Mouse (Mus musculus): ENCODE measurements around the gene Robo1.
A peak's percentile ranks its signal among the peaks of the same experiment; 100 is the strongest.

Gene Robo1

GRCm38 (mm10) chr16:72990376-72991167 lies 682.5 kb downstream of the Robo1 start:
- DNase-seq (ENCODE audit: extremely low spot score, low read depth, low spot score) = no peak

DNA sequence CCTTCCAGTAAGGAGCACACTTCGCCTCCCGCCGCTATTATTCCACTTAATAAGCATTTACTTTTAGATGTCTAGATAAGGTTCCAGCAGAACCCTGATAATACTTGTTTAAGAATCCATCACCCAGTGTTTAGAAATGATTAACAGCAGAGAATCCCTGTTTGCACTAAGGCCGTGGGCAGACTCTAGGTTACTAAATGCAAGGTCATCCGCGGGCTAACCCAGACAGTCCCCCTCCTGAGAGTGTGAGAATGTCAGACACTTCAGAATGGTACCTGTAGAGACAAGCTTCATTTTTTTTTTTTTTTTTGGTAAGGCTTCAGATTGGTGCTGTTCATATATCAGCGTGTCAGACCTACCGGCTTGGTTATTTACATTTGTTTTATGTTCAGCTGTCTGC lies 685.1 kb downstream of the Robo1 start:
- DNase-seq (ENCODE audit: extremely low spot score, low read depth, low spot score) = no peak

GRCm38 (mm10) chr16:72993594-72993993 lies 685.5 kb downstream of the Robo1 start:
- no peak for DNase-seq (ENCODE audit: extremely low spot score, low read depth, low spot score)

DNA sequence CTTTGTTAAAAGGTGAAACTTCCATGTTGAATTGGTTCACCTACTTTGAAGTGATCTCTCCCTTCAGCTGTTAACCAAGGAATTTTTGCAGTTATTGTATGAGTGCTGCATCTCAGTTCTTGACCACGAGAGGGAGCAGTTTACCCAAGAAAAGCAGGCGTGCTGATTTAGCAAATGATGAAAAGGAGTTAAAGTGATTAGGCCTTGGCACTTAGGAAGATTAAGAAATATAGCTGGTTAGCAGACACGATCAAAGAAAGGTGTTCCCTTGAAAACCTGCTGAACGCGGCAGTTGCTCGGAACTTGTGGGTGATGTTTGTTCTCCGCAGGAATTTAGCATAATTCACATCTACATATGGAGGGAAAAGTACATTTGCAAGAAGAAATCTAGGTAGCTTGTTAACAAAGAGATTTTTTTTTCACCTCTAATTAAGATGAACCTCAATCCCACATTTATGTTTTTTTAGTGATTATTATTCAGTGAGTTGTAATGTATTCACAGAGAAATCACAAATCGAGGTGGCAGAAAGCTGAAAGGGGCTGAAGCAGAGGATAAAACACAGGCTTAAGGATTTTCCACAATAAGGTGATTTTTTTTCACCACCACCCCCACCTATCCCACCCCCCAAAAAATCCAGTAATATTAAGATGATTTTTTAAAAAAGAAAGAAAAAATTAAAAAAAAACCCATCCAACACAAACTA lies 687.3 kb downstream of the Robo1 start:
- DNase-seq (ENCODE audit: extremely low spot score, low read depth, low spot score) = peak; percentile 63

DNA sequence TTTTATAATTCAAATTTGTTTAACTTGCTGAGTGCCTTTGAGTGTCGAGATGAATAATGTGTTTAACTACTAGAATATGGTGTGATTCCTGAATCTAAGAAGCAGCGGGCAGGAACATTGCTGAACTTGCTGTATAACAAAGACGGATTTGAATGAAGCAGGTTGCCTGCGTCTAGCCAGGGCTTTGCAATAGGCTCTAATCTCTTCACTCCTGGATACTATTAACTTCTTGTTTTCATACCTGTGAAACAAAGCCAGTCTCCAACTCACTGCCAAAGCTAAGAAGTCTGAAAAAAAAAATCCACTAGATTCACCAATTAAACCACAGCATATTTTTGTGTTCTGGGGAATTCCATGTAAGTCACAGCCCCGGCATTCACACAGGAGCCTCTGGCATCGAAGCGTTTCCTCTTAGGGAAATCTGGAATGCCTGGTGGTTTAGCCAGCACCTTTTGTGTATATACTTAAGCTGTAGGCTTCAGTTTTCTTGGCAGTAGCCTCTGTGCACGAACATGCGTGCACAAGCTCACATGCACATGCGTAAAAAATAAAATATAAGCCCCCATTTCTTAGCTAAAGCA lies 687.9 kb downstream of the Robo1 start:
- DNase-seq (ENCODE audit: extremely low spot score, low read depth, low spot score) = no peak

DNA sequence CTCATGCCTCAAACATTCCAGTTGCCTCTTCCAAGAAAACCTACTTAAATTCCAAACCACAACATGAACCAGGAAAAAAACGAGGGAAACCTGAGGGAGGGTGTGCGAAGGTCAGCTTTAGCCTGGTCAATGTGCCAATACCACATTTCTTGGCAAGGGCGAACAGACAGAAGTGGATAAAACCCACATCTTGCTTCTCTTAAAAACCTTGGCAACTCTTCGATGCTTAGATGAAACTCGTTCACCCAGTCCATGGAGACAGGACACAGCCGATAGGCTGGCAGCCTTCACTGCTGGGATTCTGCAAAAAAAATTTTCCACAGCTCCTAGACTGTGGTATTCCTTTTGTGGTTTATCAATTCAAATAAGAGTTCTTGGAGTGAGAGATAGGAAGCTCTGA lies 690.6 kb downstream of the Robo1 start:
- DNase-seq (ENCODE audit: extremely low spot score, low read depth, low spot score) = no peak

DNA sequence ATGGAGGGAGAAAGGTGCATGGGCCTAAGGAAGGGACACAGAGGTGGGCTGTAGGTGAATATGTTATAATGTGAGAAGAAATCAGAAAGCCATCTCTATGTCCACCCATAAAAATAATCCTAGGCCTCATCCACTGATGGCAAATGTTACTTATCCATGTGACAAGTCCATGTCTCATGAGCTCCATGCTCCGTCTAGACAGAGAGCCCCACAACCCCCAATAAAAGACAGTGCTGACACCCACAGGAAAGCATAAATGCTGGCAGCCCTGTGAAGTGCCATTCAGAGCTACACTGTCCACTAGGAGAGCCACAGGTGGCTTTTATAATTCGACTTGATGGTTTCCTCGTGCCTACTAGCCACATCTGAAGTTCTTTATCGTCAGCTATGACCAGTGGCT lies 694.6 kb downstream of the Robo1 start:
- DNase-seq (ENCODE audit: extremely low spot score, low read depth, low spot score) = no peak

GRCm38 (mm10) chr16:73004601-73005000 lies 696.5 kb downstream of the Robo1 start:
- DNase-seq (ENCODE audit: extremely low spot score, low read depth, low spot score) = no peak

DNA sequence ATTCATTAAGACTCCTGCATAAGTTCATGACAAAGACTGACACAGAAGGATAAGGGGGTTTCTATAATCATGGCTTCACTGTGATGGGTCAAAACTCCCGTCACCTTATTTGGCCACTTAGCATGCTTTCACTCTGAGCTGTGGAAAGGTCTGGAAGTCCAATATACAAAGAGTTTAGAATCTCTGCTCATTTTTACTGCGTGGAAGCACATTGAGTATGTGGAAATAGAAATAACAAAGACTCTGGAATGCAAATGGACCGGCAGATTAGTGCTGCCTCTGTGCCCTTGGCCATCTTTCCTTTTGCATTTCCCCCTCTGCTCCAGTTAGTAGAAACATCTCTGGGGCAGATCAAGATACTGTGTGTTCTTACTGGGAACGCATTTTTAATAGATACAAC lies 697.7 kb downstream of the Robo1 start:
- DNase-seq (ENCODE audit: extremely low spot score, low read depth, low spot score) = no peak

DNA sequence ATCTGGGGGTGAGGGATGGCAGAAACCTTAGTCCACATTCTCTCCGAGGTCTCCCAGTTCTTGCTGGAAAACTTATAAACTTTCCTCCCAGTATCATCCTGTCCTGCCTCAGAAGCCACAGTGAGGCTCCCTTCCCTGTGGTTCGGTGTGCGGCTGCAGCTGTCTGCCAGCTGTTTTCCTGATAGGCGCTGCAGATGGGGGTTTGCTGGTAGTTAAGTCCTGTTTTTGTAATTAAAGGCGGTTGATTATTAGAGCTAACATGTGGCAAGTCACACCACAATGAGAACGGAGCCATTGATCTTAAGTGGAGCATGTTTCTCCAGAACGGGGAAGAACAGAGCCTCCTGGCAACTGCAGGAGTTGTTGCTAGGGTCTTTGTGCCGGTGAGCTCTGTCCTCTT lies 699.3 kb downstream of the Robo1 start:
- DNase-seq (ENCODE audit: extremely low spot score, low read depth, low spot score) = no peak

- no peak for DNase-seq (ENCODE audit: extremely low spot score, low read depth, low spot score)
Observed at GRCm38 (mm10) chr16:73011313-73011712, 703.2 kb downstream of the Robo1 start.

DNA sequence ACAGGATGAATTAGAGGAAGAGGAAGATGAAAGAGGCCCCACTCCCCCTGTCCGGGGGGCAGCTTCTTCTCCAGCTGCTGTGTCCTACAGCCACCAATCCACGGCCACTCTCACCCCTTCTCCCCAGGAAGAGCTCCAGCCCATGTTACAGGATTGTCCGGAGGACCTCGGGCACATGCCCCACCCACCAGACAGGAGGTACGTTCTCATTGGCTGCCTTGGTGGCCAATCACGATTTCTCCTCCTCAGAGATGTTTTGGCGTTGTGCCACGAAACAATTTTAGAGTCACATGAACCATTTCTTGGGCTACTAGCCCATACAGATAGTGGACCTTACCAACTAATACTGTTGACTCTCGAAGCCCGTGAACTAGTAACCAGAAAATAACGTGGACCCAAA lies 704.8 kb downstream of the Robo1 start:
- no peak for DNase-seq (ENCODE audit: extremely low spot score, low read depth, low spot score)

DNA sequence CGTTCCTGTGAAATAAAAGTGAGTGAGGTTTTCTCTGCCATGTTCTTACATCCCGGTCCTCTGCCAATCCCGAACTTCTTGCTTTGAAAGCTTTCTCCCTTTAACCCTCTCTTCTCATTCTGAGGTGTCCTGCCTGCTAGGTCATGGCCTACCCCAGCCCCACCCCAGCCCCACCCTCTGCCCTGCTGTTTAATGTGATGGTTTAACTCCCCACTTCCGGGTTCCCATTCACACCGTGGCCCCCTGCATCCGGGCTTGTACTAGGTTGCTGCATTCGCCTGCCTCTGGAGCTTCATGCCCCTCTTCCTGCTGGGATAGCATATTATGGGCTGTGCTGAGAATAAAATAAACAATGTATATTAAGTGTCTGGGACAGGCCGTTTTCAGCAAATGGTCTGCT lies 706.4 kb downstream of the Robo1 start:
- DNase-seq (ENCODE audit: extremely low spot score, low read depth, low spot score) = no peak

DNA sequence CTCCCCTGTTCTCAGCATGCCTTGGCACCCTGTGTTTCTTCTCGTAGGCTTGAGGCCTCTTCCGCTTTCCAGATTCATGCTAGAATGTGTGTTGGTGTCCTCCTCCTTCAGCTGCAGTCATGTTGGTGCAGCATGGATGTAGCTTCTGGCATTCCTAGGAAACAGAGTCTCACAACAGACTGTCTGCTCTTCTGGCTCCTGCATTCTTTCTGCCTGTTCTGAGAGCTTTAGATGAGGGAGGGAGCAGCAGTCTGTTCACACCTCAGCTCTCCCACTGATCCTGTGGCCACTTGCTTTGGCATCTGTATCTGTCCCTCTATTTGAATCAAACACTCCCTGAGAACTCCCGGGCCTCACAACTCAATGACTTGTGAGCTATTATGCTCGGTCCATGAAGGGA lies 707.9 kb downstream of the Robo1 start:
- no peak for DNase-seq (ENCODE audit: extremely low spot score, low read depth, low spot score)

DNA sequence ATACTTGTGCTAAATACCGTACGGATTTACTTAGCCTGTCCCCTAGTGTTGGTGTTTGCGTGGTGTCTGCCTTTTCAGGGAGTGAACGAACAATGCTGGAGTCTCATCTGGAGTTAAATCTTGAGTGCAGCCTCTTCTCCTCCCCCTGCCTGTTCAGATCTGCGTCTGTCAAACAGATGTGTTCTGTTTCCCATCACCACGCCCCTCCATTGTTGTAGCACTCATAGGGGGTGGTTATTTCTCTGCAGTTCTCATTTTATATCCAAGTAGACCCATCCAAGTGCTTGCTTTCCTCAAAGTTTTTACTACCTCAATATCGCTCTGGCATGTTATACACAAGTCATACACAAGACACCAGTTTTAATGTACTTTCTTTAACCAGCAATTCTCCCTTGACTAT lies 708.7 kb downstream of the Robo1 start:
- no peak for DNase-seq (ENCODE audit: extremely low spot score, low read depth, low spot score)

- DNase-seq (ENCODE audit: extremely low spot score, low read depth, low spot score) = no peak
Observed at GRCm38 (mm10) chr16:73024326-73024725, 716.2 kb downstream of the Robo1 start.

- DNase-seq (ENCODE audit: extremely low spot score, low read depth, low spot score) = no peak
Observed at GRCm38 (mm10) chr16:73027692-73028091, 719.6 kb downstream of the Robo1 start.

DNA sequence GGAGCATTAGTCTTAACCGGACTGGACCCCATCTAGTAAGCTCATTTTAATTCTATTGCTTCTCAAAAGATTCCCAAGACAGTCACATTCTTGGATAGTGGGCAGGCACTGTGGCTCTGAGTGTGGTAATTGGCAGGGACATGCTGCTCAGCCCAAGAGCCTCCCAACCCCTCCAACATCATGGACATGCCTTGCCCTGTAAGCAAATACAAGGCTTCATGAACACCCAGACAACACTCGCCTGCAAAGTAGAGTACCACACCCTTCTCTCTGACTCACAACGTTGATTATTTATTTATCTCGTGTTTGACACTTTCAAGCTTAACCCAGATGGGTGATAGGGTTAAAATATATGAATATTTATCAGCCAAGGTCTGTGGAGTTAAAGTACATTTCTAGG lies 722.9 kb downstream of the Robo1 start:
- DNase-seq (ENCODE audit: extremely low spot score, low read depth, low spot score) = no peak

DNA sequence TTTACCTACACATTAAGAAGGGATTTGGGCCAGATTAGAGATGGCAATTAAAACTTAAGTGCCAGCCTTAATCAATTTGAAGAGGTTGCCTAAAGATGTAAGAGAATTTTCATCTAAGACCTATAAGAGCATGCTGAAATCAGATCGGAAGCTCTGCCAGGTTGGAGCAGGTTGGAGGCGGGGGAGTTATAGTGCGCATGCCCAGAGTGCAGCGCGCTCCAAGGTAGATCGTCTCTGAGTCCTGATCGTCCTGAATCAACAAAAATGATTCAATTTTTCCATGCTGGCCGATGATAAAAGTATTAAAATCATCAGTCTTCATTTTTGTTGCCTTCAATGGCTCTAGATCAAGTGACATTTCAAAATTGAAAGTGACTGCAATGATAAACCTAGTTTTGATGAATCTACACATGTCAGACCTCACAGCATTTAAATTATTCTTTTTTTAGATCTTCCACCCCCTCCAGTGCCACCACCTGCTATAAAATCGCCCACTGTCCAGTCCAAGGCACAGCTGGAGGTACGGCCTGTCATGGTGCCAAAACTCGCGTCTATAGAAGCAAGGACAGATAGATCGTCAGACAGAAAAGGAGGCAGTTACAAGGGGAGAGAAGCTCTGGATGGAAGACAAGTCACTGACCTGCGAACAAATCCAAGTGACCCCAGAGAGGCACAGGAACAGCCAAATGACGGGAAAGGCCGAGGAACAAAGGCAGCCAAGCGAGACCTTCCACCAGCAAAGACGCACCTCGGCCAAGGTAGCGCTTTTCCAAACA lies 727.3 kb downstream of the Robo1 start:
- no peak for DNase-seq (ENCODE audit: extremely low spot score, low read depth, low spot score)

DNA sequence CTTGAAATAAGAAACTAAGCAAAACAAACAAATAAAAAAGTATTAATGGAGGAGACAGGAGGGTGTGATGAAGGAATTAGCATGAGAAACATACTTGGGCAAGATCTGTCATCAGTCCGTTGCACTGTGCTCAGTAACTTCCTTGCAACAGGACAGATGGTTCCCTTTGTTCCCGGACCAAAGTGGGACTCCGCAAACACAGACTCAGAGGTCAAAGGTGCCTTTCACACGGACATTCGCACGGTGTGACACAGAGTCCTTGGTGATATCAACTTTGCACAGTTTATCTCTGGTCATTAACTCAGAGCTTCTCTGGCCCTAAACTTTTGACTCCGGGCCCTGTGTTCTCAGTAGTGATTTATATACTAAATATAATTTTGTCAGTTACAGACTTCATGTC lies 730.4 kb downstream of the Robo1 start:
- DNase-seq (ENCODE audit: extremely low spot score, low read depth, low spot score) = no peak

- no peak for DNase-seq (ENCODE audit: extremely low spot score, low read depth, low spot score)
Observed at GRCm38 (mm10) chr16:73062461-73062860, 754.4 kb downstream of the Robo1 start.

Measured in hindlimb bud, embryonic 11.5 days (tissue).